Mouse (Mus musculus) small intestine, adult 2 months (tissue): ENCODE measurements around the gene Hectd1.

Experiments
- CTCF ChIP-seq: fragments of 200-500 bp; IDR thresholded peaks from 2 replicates; pipeline ENCODE4 v1.5.1; 2012; ENCODE audit warnings: low read depth, mild to moderate bottlenecking, control low read depth, inconsistent platforms, low read length, moderate library complexity, mixed read lengths; ENCODE audit not compliant: insufficient replicate concordance, insufficient read length; ENCODE audit errors: extremely low read depth
- POLR2A ChIP-seq: fragments of 200-500 bp; IDR thresholded peaks from 2 replicates; pipeline ENCODE4 v1.6.1; 2012; ENCODE audit warnings: low read depth, mild to moderate bottlenecking, control low read depth, inconsistent platforms, low read length, moderate library complexity

GRCm38 (mm10) chr12:51821256-51821655 is 8.1 kb downstream of the Hectd1 start:
- no peak for TF ChIP-seq POLR2A
- TF ChIP-seq CTCF: no peak
